Mouse (Mus musculus) small intestine, adult 2 months (tissue): ENCODE data around the gene Mllt10. TPM values are rescaled to one million over a fixed set of nuclear protein-coding genes. Genes with fewer than 3 reads are reported as not detected.

Source experiments
- H3K27ac ChIP-seq: fragments of 200-500 bp; 2 replicates; pipeline ENCODE4 v1.5.1; 2012; ENCODE audit warnings: low read depth, low read length, control low read depth, inconsistent platforms; ENCODE audit not compliant: insufficient read depth
- H3K27me3 ChIP-seq: fragments of 200-500 bp; 2 replicates; pipeline ENCODE4 v1.6.1; 2012; ENCODE audit warnings: mild to moderate bottlenecking, moderate library complexity, low read length, inconsistent platforms; ENCODE audit not compliant: control insufficient read depth, insufficient read depth
- H3K36me3 ChIP-seq: fragments of 200-500 bp; 2 replicates; pipeline ENCODE4 v1.6.1; 2012; ENCODE audit warnings: mild to moderate bottlenecking, low read length, control low read depth, inconsistent platforms; ENCODE audit not compliant: control insufficient read depth, insufficient read depth
- H3K4me1 ChIP-seq: fragments of 200-500 bp; 2 replicates; pipeline ENCODE4 v1.6.1; 2012; ENCODE audit warnings: low read length, inconsistent platforms, mixed read lengths; ENCODE audit not compliant: control insufficient read depth, insufficient read depth, insufficient read length
- H3K4me3 ChIP-seq: fragments of 200-500 bp; 2 replicates; pipeline ENCODE4 v1.5.1; 2012; ENCODE audit warnings: low read depth, mild to moderate bottlenecking, control low read depth, inconsistent platforms, low read length, moderate library complexity
- CTCF ChIP-seq: fragments of 200-500 bp; IDR thresholded peaks from 2 replicates; pipeline ENCODE4 v1.5.1; 2012; ENCODE audit warnings: low read depth, mild to moderate bottlenecking, control low read depth, inconsistent platforms, low read length, moderate library complexity, mixed read lengths; ENCODE audit not compliant: insufficient replicate concordance, insufficient read length; ENCODE audit errors: extremely low read depth
- POLR2A ChIP-seq: fragments of 200-500 bp; IDR thresholded peaks from 2 replicates; pipeline ENCODE4 v1.6.1; 2012; ENCODE audit warnings: low read depth, mild to moderate bottlenecking, control low read depth, inconsistent platforms, low read length, moderate library complexity
- WGBS: fragments of 180-500 bp; shearing (Covaris S2); methylation state at CpG from one replicate; pipeline ENCODE4 v1.1.7; 2018; 5-methylcytosine and 5-hydroxymethylcytosine counted together
- polyA plus RNA-seq: library from polyadenylated mRNA; depleted of rRNA; stranded (reverse); fragments of >200 nt; gene quantifications from 2 replicates; pipeline ENCODE4 v1.2.3, GENCODE M21; 2012

Gene Mllt10
- polyA plus RNA-seq, 1 experiment: 22.4 TPM

- no peaks in the 10 kb centered on the region for H3K27me3 ChIP-seq
- 93% methylated on average over 2 of the region's 2 CpGs for WGBS
- no peak overlapping the region for H3K27ac ChIP-seq
- no peaks in the 10 kb centered on the region for H3K4me1 ChIP-seq
- peaks cover 14% of the 10 kb centered on the region for H3K36me3 ChIP-seq
- TF ChIP-seq CTCF (no peak), POLR2A (no peak)
- no peak overlapping the region for H3K4me3 ChIP-seq
Observed at GRCm38 (mm10) chr2:18100914-18101313, 45.9 kb downstream of the Mllt10 start.

DNA sequence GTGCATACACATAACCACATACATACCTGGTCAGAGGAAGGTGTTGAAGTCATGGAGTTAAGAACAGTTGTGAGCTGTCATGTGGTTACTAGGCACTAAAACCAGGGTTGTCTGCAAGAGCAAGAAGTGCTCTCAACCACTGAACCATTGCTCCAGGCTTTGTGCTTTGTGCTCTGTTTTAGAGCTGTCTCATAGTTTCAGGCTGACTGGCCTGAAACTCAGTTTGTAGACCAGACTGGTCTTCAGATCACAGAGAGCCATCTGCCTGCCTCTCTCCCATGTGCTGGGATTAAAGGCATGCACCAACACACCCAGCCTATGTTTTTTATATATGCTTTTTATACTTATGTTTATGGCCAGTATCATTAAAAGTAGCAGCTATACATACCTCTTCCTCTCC is 52.5 kb downstream of the Mllt10 start:
- no peak overlapping the region for H3K27ac ChIP-seq
- H3K36me3 ChIP-seq: peaks cover 12% of the 10 kb centered on the region
- H3K4me1 ChIP-seq: no peaks in the 10 kb centered on the region
- no peak overlapping the region for H3K4me3 ChIP-seq
- no peak for TF ChIP-seq POLR2A
- no peak for TF ChIP-seq CTCF
- H3K27me3 ChIP-seq: no peaks in the 10 kb centered on the region

GRCm38 (mm10) chr2:18108214-18108613 is 53.2 kb downstream of the Mllt10 start:
- TF ChIP-seq POLR2A: no peak
- no peak for TF ChIP-seq CTCF
- Histone ChIP-seq H3K27me3 (no peaks in the 10 kb centered on the region), H3K36me3 (peaks cover 14% of the 10 kb centered on the region), H3K27ac (no peak overlapping the region), H3K4me1 (no peaks in the 10 kb centered on the region), H3K4me3 (no peak overlapping the region)
- 97% methylated on average over 3 of the region's 3 CpGs for WGBS

- H3K4me1 ChIP-seq: no peaks in the 10 kb centered on the region
Observed at GRCm38 (mm10) chr2:18111411-18111810, 56.4 kb downstream of the Mllt10 start.

GRCm38 (mm10) chr2:18116432-18116831 is 61.4 kb downstream of the Mllt10 start:
- no peak overlapping the region for H3K4me3 ChIP-seq
- TF ChIP-seq POLR2A: no peak
- no peak for TF ChIP-seq CTCF
- H3K27me3 ChIP-seq: no peaks in the 10 kb centered on the region
- 89% methylated on average over 3 of the region's 3 CpGs for WGBS
- H3K36me3 ChIP-seq: peaks cover 20% of the 10 kb centered on the region
- no peaks in the 10 kb centered on the region for H3K4me1 ChIP-seq
- H3K27ac ChIP-seq: no peak overlapping the region

More at GRCm38 (mm10) chr2:18111411-18111810, 56.4 kb downstream of the Mllt10 start:
- TF ChIP-seq CTCF: no peak
- TF ChIP-seq POLR2A: no peak
- no peak overlapping the region for H3K27ac ChIP-seq
- peaks cover 22% of the 10 kb centered on the region for H3K36me3 ChIP-seq
- no peaks in the 10 kb centered on the region for H3K27me3 ChIP-seq
- H3K4me3 ChIP-seq: no peak overlapping the region

- H3K27ac ChIP-seq: no peak overlapping the region
- 49% methylated on average over 2 of the region's 2 CpGs for WGBS
- H3K27me3 ChIP-seq: no peaks in the 10 kb centered on the region
- no peaks in the 10 kb centered on the region for H3K4me1 ChIP-seq
- H3K4me3 ChIP-seq: no peak overlapping the region
- H3K36me3 ChIP-seq: peaks cover 15% of the 10 kb centered on the region
- TF ChIP-seq CTCF (no peak), POLR2A (no peak)
Observed at GRCm38 (mm10) chr2:18138131-18138530, 83.1 kb downstream of the Mllt10 start.

- Histone ChIP-seq H3K36me3 (peaks cover 16% of the 10 kb centered on the region), H3K27ac (no peak overlapping the region), H3K4me1 (no peaks in the 10 kb centered on the region), H3K27me3 (no peaks in the 10 kb centered on the region), H3K4me3 (no peak overlapping the region)
- TF ChIP-seq CTCF (no peak), POLR2A (no peak)
- 95% methylated on average over 5 of the region's 5 CpGs for WGBS
Observed at GRCm38 (mm10) chr2:18139646-18140045, 84.6 kb downstream of the Mllt10 start.

- Histone ChIP-seq H3K4me1 (no peaks in the 10 kb centered on the region), H3K27me3 (no peaks in the 10 kb centered on the region), H3K36me3 (peaks cover 15% of the 10 kb centered on the region), H3K4me3 (no peak overlapping the region), H3K27ac (no peak overlapping the region)
- WGBS: 83% methylated on average over 3 of the region's 3 CpGs
- TF ChIP-seq POLR2A (no peak), CTCF (no peak)
Observed at GRCm38 (mm10) chr2:18156131-18156530, 101.1 kb downstream of the Mllt10 start.
